Mouse (Mus musculus) myocyte (in vitro differentiated cells): ENCODE measurements around the gene Siglec1. TPM values are rescaled to one million over a fixed set of nuclear protein-coding genes. Genes with fewer than 3 reads are reported as not detected.

Source experiments
- H3K27me3 ChIP-seq: one replicate; pipeline ENCODE4 v1.6.1; 2011; ENCODE audit not compliant: control insufficient read depth, insufficient read depth, insufficient read length
- H3K36me3 ChIP-seq: one replicate; pipeline ENCODE4 v1.6.1; 2011; ENCODE audit not compliant: control insufficient read depth, insufficient read depth
- H3K4me2 ChIP-seq: one replicate; pipeline ENCODE4 v1.6.1; 2011; ENCODE audit warnings: low read depth, control low read depth
- H3K4me3 ChIP-seq: one replicate; pipeline ENCODE4 v1.5.1; 2011; ENCODE audit warnings: mild to moderate bottlenecking, control low read depth, moderate library complexity
- H3K79me2 ChIP-seq: one replicate; pipeline ENCODE4 v1.6.1; 2011; ENCODE audit not compliant: control insufficient read depth, insufficient read depth
- H3ac ChIP-seq: one replicate; pipeline ENCODE4 v1.6.1; 2011; ENCODE audit not compliant: control insufficient read depth, insufficient read length
- CEBPB ChIP-seq: IDR thresholded peaks from 2 replicates; pipeline ENCODE4 v1.6.1; 2011; ENCODE audit warnings: mild to moderate bottlenecking, moderate library complexity; ENCODE audit not compliant: poor library complexity, insufficient read depth, severe bottlenecking
- E2F4 ChIP-seq: IDR thresholded peaks from one replicate; pipeline ENCODE4 v1.6.1; 2011; ENCODE audit warnings: mild to moderate bottlenecking, control low read depth, moderate library complexity; ENCODE audit not compliant: insufficient read depth
- MAX ChIP-seq: IDR thresholded peaks from one replicate; pipeline ENCODE4 v1.6.1; 2011; ENCODE audit warnings: low read depth, mild to moderate bottlenecking, control low read depth
- MYOD1 ChIP-seq, 3 experiments: IDR thresholded peaks; one replicate each; pipeline ENCODE4 v1.6.1; 2011; ENCODE audit warnings: control low read depth in 2 of 3, low read depth in 2 of 3, mild to moderate bottlenecking in 2 of 3, moderate library complexity in 1 of 3; ENCODE audit not compliant: insufficient read length in 2 of 3, control insufficient read depth in 1 of 3
- MYOG ChIP-seq, 3 experiments: IDR thresholded peaks; one replicate each; pipeline ENCODE4 v1.6.1; 2011; ENCODE audit warnings: control low read depth in 2 of 3, low read depth in 2 of 3, mild to moderate bottlenecking in 2 of 3; ENCODE audit not compliant: insufficient read length in 2 of 3, control insufficient read depth in 1 of 3, insufficient read depth in 1 of 3
- POLR2A ChIP-seq: IDR thresholded peaks from one replicate; pipeline ENCODE4 v1.6.1; 2011; ENCODE audit warnings: low read depth, mild to moderate bottlenecking, control low read depth, moderate library complexity; ENCODE audit not compliant: insufficient read length
- POLR2AphosphoS2 ChIP-seq: IDR thresholded peaks from one replicate; pipeline ENCODE4 v1.6.1; 2011; ENCODE audit warnings: low read depth, control low read depth; ENCODE audit not compliant: insufficient read length
- REST ChIP-seq: IDR thresholded peaks from one replicate; pipeline ENCODE4 v1.6.1; 2011; ENCODE audit warnings: mild to moderate bottlenecking, control low read depth, moderate library complexity; ENCODE audit not compliant: insufficient read depth, insufficient read length
- SRF ChIP-seq: IDR thresholded peaks from one replicate; pipeline ENCODE4 v1.6.1; 2011; ENCODE audit warnings: low read depth; ENCODE audit not compliant: control insufficient read depth, insufficient read length
- TCF12 ChIP-seq: IDR thresholded peaks from one replicate; pipeline ENCODE4 v1.6.1; 2011; ENCODE audit warnings: mild to moderate bottlenecking, control low read depth; ENCODE audit not compliant: poor library complexity, insufficient read depth, severe bottlenecking
- TCF3 ChIP-seq: IDR thresholded peaks from one replicate; pipeline ENCODE4 v1.6.1; 2011; ENCODE audit warnings: low read depth, control low read depth; ENCODE audit not compliant: insufficient read length
- USF1 ChIP-seq: IDR thresholded peaks from one replicate; pipeline ENCODE4 v1.6.1; 2011; ENCODE audit warnings: low read depth, mild to moderate bottlenecking, control low read depth, moderate library complexity
- polyA plus RNA-seq: library from polyadenylated mRNA; unstranded; fragments of >200 nt; fragmentation: generic; extraction: Trizol; gene quantifications from one replicate; pipeline ENCODE4 v1.2.1, GENCODE M21; 2012; ENCODE audit warnings: missing spikeins

Siglec1 gene
- polyA plus RNA-seq, 1 experiment: not detected

- no peak overlapping the region for H3ac ChIP-seq
- no peak overlapping the region for H3K4me2 ChIP-seq
- TF ChIP-seq MYOD1 (IDR thresholded peaks at IDR 0.05; ENCODE audit: control insufficient read depth in 1 of 3, insufficient read length in 2 of 3, low read depth in 2 of 3) (no peak), E2F4 (no peak), POLR2A (no peak), TCF3 (no peak), USF1 (no peak), TCF12 (no peak), REST (no peak), POLR2AphosphoS2 (no peak), SRF (no peak), MYOG (IDR thresholded peaks at IDR 0.05; ENCODE audit: control insufficient read depth in 1 of 3, insufficient read depth in 1 of 3, insufficient read length in 2 of 3, low read depth in 2 of 3) (no peak), CEBPB (no peak), MAX (no peak)
- peaks cover 11% of the 10 kb centered on the region for H3K27me3 ChIP-seq
- no peak overlapping the region for H3K4me3 ChIP-seq
- H3K79me2 ChIP-seq: no peaks in the 10 kb centered on the region
- H3K36me3 ChIP-seq: no peaks in the 10 kb centered on the region
Measured at GRCm38 (mm10) chr2:131046025-131046424, 40.5 kb downstream of the Siglec1 start.

GRCm38 (mm10) chr2:131044989-131045720, 41.4 kb downstream of the Siglec1 start:
- no peak overlapping the region for H3K4me2 ChIP-seq
- no peak overlapping the region for H3ac ChIP-seq
- H3K79me2 ChIP-seq: no peaks in the 10 kb centered on the region
- H3K27me3 ChIP-seq: peaks cover 16% of the 10 kb centered on the region
- H3K36me3 ChIP-seq: no peaks in the 10 kb centered on the region
- H3K4me3 ChIP-seq: no peak overlapping the region
- TF ChIP-seq USF1 (no peak), POLR2AphosphoS2 (no peak), E2F4 (no peak), MYOG (IDR thresholded peaks at IDR 0.05; ENCODE audit: control insufficient read depth in 1 of 3, insufficient read depth in 1 of 3, insufficient read length in 2 of 3, low read depth in 2 of 3) (no peak), MYOD1 (IDR thresholded peaks at IDR 0.05; ENCODE audit: control insufficient read depth in 1 of 3, insufficient read length in 2 of 3, low read depth in 2 of 3) (no peak), SRF (no peak), POLR2A (no peak), CEBPB (no peak), TCF3 (no peak), MAX (no peak), TCF12 (no peak), REST (no peak)

GRCm38 (mm10) chr2:131044354-131044852, 42.2 kb downstream of the Siglec1 start:
- Histone ChIP-seq H3K4me3 (no peak overlapping the region), H3K4me2 (no peak overlapping the region), H3ac (no peak overlapping the region), H3K79me2 (no peaks in the 10 kb centered on the region), H3K27me3 (peaks cover 16% of the 10 kb centered on the region), H3K36me3 (no peaks in the 10 kb centered on the region)
- no peak for TF ChIP-seq POLR2AphosphoS2
- peak in 1 of 3 experiments; percentile 47 for TF ChIP-seq MYOG (IDR thresholded peaks at IDR 0.05; ENCODE audit: control insufficient read depth in 1 of 3, insufficient read depth in 1 of 3, insufficient read length in 2 of 3, low read depth in 2 of 3)
- TF ChIP-seq MYOD1 (IDR thresholded peaks at IDR 0.05; ENCODE audit: control insufficient read depth in 1 of 3, insufficient read length in 2 of 3, low read depth in 2 of 3): peak in 1 of 3 experiments; percentile 67

- Histone ChIP-seq H3K4me2 (no peak within 1 kb of the TSS), H3K4me3 (no peak within 1 kb of the TSS)
- TF ChIP-seq E2F4: no peak
- TF ChIP-seq REST: no peak
- no peak for TF ChIP-seq MYOD1 (IDR thresholded peaks at IDR 0.05; ENCODE audit: control insufficient read depth in 1 of 3, insufficient read length in 2 of 3, low read depth in 2 of 3)
- TF ChIP-seq MYOG (IDR thresholded peaks at IDR 0.05; ENCODE audit: control insufficient read depth in 1 of 3, insufficient read depth in 1 of 3, insufficient read length in 2 of 3, low read depth in 2 of 3): no peak
- no peak for TF ChIP-seq MAX
- TF ChIP-seq CEBPB: no peak
- TF ChIP-seq USF1: no peak
- no peak for TF ChIP-seq POLR2AphosphoS2
- TF ChIP-seq TCF12: no peak
- no peak for TF ChIP-seq SRF
- TF ChIP-seq POLR2A: no peak
- TF ChIP-seq TCF3: no peak
Measured at GRCm38 (mm10) chr2:131042988-131043387, 43.6 kb downstream of the Siglec1 start, which contains the start of gene Gfra4. TSS of gene Gfra4 (minus strand) at chr2:131043088.

More at GRCm38 (mm10) chr2:131042988-131043387, 43.6 kb downstream of the Siglec1 start, which contains the start of gene Gfra4:
- H3ac ChIP-seq: no peak within 1 kb of the TSS
- no peaks in the 10 kb centered on the region for H3K79me2 ChIP-seq
- H3K36me3 ChIP-seq: no peaks in the 10 kb centered on the region
- peaks cover 16% of the 10 kb centered on the region for H3K27me3 ChIP-seq
